16 mouse cellular contexts compared by ENCODE assay signal in the genomic region with DNA sequence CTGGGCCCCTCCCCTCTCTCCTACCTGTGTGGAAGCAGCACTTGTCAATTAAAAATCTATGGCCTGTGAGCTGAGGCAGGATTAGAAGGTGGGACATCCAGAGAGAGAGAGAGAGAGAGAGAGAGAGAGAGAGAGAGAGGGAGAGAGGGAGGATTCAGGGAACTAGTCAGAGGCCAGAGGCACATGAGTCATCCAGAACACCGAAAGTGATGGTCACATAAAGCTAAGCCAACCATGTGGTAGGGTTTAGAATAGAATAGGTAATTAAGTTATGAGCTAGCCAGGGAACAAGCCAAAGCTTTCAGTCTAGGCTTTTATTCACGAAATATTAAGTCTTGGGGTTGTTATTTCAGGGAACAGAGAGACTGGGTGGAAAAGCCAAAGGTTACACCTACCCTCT.
"Had no signal": no experiment of that assay in that cellular context is flagged by ENCODE, and none has a peak within 500 bp of the region (broad histone marks: within the 10 kb centered on the region; RNA-seq: fewer than 3 reads in every experiment).

No protein-coding gene starts in this region.

- H3K9ac ChIP-seq: kidney, embryonic 15.5 days; liver, embryonic 13.5 days; lung, embryonic 14.5 days; midbrain, embryonic 12.5 days; neural tube, embryonic 13.5 days had no signal

- H3K36me3 ChIP-seq: kidney, embryonic 15.5 days; liver, embryonic 13.5 days; midbrain, embryonic 12.5 days; neural tube, embryonic 13.5 days had no signal

- H3K9me3 ChIP-seq: kidney, embryonic 15.5 days; liver, embryonic 13.5 days; midbrain, embryonic 12.5 days; neural tube, embryonic 13.5 days had no signal

- H3K27me3 ChIP-seq: kidney, embryonic 15.5 days; liver, embryonic 13.5 days; midbrain, embryonic 12.5 days; neural tube, embryonic 13.5 days had no signal

- H3K4me3 ChIP-seq: kidney, embryonic 15.5 days; left cerebral cortex, adult 2 months; liver, embryonic 13.5 days; midbrain, embryonic 12.5 days; myocyte; neural tube, embryonic 13.5 days had no signal

- H3K4me2 ChIP-seq: kidney, embryonic 15.5 days; liver, embryonic 13.5 days; lung, embryonic 14.5 days; midbrain, embryonic 12.5 days; neural tube, embryonic 13.5 days had no signal

- H3K4me1 ChIP-seq: kidney, embryonic 15.5 days; liver, embryonic 13.5 days; midbrain, embryonic 12.5 days; neural tube, embryonic 13.5 days had no signal

- DNase-seq: kidney, postnatal 10 days; kidney, postnatal 36 days; layer of hippocampus, postnatal 36 days; liver, embryonic 13.5 days; lung, embryonic 14.5 days; retina, postnatal 1 day; thymus, adult 18-20 months; thymus, postnatal 36 days had no signal

- ATAC-seq: lung, postnatal 0 days; midbrain, embryonic 16.5 days had no signal

- H3K27ac ChIP-seq: kidney, embryonic 15.5 days; left cerebral cortex, adult 2 months; liver, embryonic 13.5 days; macrophage; midbrain, embryonic 12.5 days; neural tube, embryonic 13.5 days had no signal
